Mouse (Mus musculus) limb, embryonic 13.5 days (tissue): ENCODE data around the gene Maob. TPM values are rescaled to one million over a fixed set of nuclear protein-coding genes. Genes with fewer than 3 reads are reported as not detected.

Source experiments
- ATAC-seq: fragments of 200-750 bp; cut with Nextera tagmentation; 2 replicates; pipeline ENCODE4 v1.8.0; 2017; ENCODE audit warnings: low read depth, moderate number of reproducible peaks, moderate TSS enrichment; ENCODE audit not compliant: low FRiP score
- H3K27ac ChIP-seq: fragments of 300-500 bp; sonication (generic); 2 replicates; pipeline ENCODE4 v1.5.1; 2015; ENCODE audit warnings: inconsistent platforms, mild to moderate bottlenecking, moderate library complexity
- H3K27me3 ChIP-seq: fragments of 300-500 bp; sonication (generic); 2 replicates; pipeline ENCODE4 v1.6.1; 2015; ENCODE audit warnings: mild to moderate bottlenecking, inconsistent platforms
- H3K36me3 ChIP-seq: fragments of 300-500 bp; sonication (generic); 2 replicates; pipeline ENCODE4 v1.6.1; 2015; ENCODE audit warnings: inconsistent platforms, mild to moderate bottlenecking, moderate library complexity
- H3K4me1 ChIP-seq: fragments of 300-500 bp; sonication (generic); 2 replicates; pipeline ENCODE4 v1.6.1; 2015; ENCODE audit warnings: inconsistent platforms
- H3K4me2 ChIP-seq: fragments of 300-500 bp; sonication (generic); replicated peaks from 2 replicates; pipeline ENCODE4 v1.6.1; 2015; ENCODE audit warnings: inconsistent platforms, mild to moderate bottlenecking, moderate library complexity
- H3K4me3 ChIP-seq: fragments of 300-500 bp; sonication (generic); 2 replicates; pipeline ENCODE4 v1.5.1; 2015; ENCODE audit warnings: moderate library complexity, mild to moderate bottlenecking, inconsistent platforms
- H3K9ac ChIP-seq: fragments of 300-500 bp; sonication (generic); 2 replicates; pipeline ENCODE4 v1.6.1; 2015; ENCODE audit warnings: mild to moderate bottlenecking, inconsistent platforms
- H3K9me3 ChIP-seq: fragments of 300-500 bp; sonication (generic); 2 replicates; pipeline ENCODE4 v1.6.1; 2016; ENCODE audit warnings: inconsistent platforms
- WGBS: fragments of 180-500 bp; shearing (Covaris S2); methylation state at CpG from one replicate; pipeline ENCODE4 v1.1.7; 2015; 5-methylcytosine and 5-hydroxymethylcytosine counted together
- polyA plus RNA-seq: library from polyadenylated mRNA; unstranded; fragments of >200 nt; fragmentation: Nextera tagmentation; extraction: Ambion mirVana; gene quantifications from 2 replicates; pipeline ENCODE4 v1.2.1, GENCODE M21; 2015

The Maob gene
- polyA plus RNA-seq, 1 experiment from 2014 or later, result 7.3 TPM

GRCm38 (mm10) chrX:16748932-16749331 lies 68.2 kb downstream of the Maob start:
- ATAC-seq, result no peak
- Histone ChIP-seq H3K9ac (no peak overlapping the region), H3K4me2 (no peak overlapping the region), H3K4me3 (no peak overlapping the region), H3K4me1 (no peaks in the 10 kb centered on the region), H3K36me3 (no peaks in the 10 kb centered on the region), H3K9me3 (no peaks in the 10 kb centered on the region), H3K27ac (no peak overlapping the region), H3K27me3 (no peaks in the 10 kb centered on the region)
- 76% methylated on average over 1 of the region's 1 CpGs for WGBS

- Histone ChIP-seq H3K36me3 (no peaks in the 10 kb centered on the region), H3K4me3 (no peak overlapping the region), H3K27me3 (no peaks in the 10 kb centered on the region), H3K4me1 (no peaks in the 10 kb centered on the region), H3K27ac (no peak overlapping the region), H3K4me2 (no peak overlapping the region), H3K9ac (no peak overlapping the region), H3K9me3 (no peaks in the 10 kb centered on the region)
- WGBS, result 61% methylated on average over 1 of the region's 1 CpGs
- no peak for ATAC-seq
Observed at GRCm38 (mm10) chrX:16714033-16714432, 103.1 kb downstream of the Maob start.

DNA sequence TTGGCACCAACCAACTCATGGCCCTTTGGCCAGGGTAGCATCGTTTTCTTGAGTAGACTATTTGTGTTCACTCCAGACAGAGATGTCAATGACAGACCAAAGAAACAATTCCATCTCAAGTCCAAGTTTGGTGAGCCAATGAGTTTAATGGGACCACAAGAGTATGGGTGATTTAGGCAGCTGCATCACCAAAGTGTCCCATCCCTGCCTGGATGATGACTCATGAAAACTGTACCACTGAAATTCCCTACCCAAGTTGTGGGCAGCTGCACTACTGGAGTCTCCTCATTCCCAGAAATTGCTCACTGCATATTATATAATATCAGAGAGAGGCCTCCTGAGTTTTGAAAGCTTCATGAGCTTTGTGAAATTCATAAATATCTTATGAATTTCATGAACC lies 111.1 kb downstream of the Maob start:
- no peaks in the 10 kb centered on the region for H3K36me3 ChIP-seq
- H3K9me3 ChIP-seq, result no peaks in the 10 kb centered on the region
- no peaks in the 10 kb centered on the region for H3K4me1 ChIP-seq
- WGBS, result 70% methylated on average over 1 of the region's 1 CpGs
- no peak overlapping the region for H3K4me3 ChIP-seq
- no peak for ATAC-seq
- H3K9ac ChIP-seq, result no peak overlapping the region
- H3K27me3 ChIP-seq, result no peaks in the 10 kb centered on the region
- no peak overlapping the region for H3K27ac ChIP-seq
- H3K4me2 ChIP-seq, result no peak overlapping the region

Other genes starting within 250 kb of the Maob start
- 14.4 and 14.7 TPM in 2 replicates for gene Maoa, start 197.7 kb downstream of the Maob start, polyA plus RNA-seq
- gene Ndp, start 94.4 kb upstream of the Maob start, polyA plus RNA-seq, result 2.8 and 4.9 TPM in 2 replicates